Mouse (Mus musculus) midbrain, embryonic 14.5 days (tissue): Measurements from ENCODE around the gene Angptl4. TPM values are rescaled to one million over a fixed set of nuclear protein-coding genes. Genes with fewer than 3 reads are reported as not detected.

Source experiments
- ATAC-seq: fragments of 200-750 bp; cut with Nextera tagmentation; 2 replicates; pipeline ENCODE4 v1.8.0; 2017; ENCODE audit warnings: moderate number of reproducible peaks, moderate library complexity; ENCODE audit not compliant: low FRiP score, low TSS enrichment
- DNase-seq: peaks from one replicate; pipeline ENCODE4 v3.0.0-alpha.2; 2015
- H3K27ac ChIP-seq: fragments of 300-500 bp; sonication (generic); replicated peaks from 2 replicates; pipeline ENCODE4 v1.5.1; 2014; ENCODE audit warnings: mild to moderate bottlenecking, low read depth, low read length, moderate library complexity
- H3K27me3 ChIP-seq: fragments of 300-500 bp; sonication (generic); 2 replicates; pipeline ENCODE4 v1.6.1; 2014; ENCODE audit warnings: low read length, control low read depth, mixed read lengths; ENCODE audit not compliant: control insufficient read depth, insufficient read depth
- H3K36me3 ChIP-seq: fragments of 300-500 bp; sonication (generic); 2 replicates; pipeline ENCODE4 v1.6.1; 2014; ENCODE audit warnings: low read length, control low read depth; ENCODE audit not compliant: control insufficient read depth, insufficient read depth
- H3K4me1 ChIP-seq: fragments of 300-500 bp; sonication (generic); 2 replicates; pipeline ENCODE4 v1.6.1; 2014; ENCODE audit warnings: mild to moderate bottlenecking, antibody characterized with exemption, low read length, control low read depth; ENCODE audit not compliant: control insufficient read depth, insufficient read depth
- H3K4me2 ChIP-seq: fragments of 300-500 bp; sonication (generic); 2 replicates; pipeline ENCODE4 v1.6.1; 2014; ENCODE audit warnings: mild to moderate bottlenecking, low read length, moderate library complexity
- H3K4me3 ChIP-seq: fragments of 300-500 bp; sonication (generic); replicated peaks from 2 replicates; pipeline ENCODE4 v1.5.1; 2014; ENCODE audit warnings: low read depth, low read length
- H3K9ac ChIP-seq: fragments of 300-500 bp; sonication (generic); replicated peaks from 2 replicates; pipeline ENCODE4 v1.6.1; 2014; ENCODE audit warnings: mild to moderate bottlenecking, low read length, moderate library complexity
- H3K9me3 ChIP-seq: fragments of 300-500 bp; sonication (generic); 2 replicates; pipeline ENCODE4 v1.6.1; 2016; ENCODE audit warnings: low read length, control low read depth, mixed read lengths; ENCODE audit not compliant: control insufficient read depth
- WGBS: fragments of 180-500 bp; shearing (Covaris S2); extraction: QIAGEN DNeasy Blood & Tissue Kit; methylation state at CpG from one replicate; pipeline ENCODE4 v1.1.7; 2014; 5-methylcytosine and 5-hydroxymethylcytosine counted together
- polyA plus RNA-seq: library from polyadenylated mRNA; unstranded; fragments of >200 nt; fragmentation: Nextera tagmentation; extraction: Ambion mirVana; gene quantifications from 2 replicates; pipeline ENCODE4 v1.2.1, GENCODE M21; 2014

Gene Angptl4
- polyA plus RNA-seq, 1 experiment from 2014 or later = 18.4 TPM

DNA sequence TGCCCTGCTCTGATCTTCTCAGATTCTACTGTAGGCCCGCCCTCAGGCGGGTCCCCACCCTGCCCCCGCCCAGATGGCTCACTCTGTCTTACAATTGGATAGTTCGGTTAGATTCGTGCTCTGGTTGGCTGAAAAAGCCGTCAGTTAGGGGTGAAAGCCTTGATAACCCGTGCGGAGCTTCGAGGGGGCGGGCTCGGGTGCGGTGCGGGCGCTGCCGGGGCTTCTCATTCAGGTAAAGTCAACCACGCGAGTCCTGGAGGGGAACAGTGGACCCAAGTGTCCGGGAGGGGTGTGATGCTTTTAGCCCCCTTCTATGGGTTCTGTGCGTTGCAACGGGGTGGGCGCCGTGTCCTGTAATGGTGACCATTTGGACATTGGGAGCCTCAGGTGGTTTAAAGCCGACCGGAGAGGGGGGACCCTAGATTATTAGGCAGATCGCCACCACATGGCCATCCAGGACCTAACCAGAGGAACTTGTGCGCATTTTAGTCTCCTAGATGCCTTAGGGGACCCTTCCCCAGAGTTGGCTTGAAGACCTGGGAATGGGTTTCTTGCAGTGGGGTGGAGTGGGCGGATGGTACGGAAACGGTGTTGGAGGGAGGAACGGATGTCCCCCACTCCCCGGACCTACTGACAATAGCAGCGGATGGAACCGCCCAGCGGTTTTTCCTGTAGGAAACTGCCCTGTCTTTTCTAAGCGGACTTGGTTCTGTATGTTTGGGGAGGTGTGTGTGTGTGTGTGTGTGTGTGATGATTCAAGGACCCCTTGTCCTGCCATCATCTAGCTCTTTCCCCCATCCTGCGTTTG, 28.9 kb upstream of the Angptl4 start, which contains the start of gene Kank3:
Gene Kank3, plus strand, starts transcription at position 186 of the 808 bp plus-strand sequence.
- Histone ChIP-seq H3K4me1 (no peaks in the 10 kb centered on the region), H3K4me3 (peak within 1 kb of the TSS; percentile 47), H3K27ac (no peak within 1 kb of the TSS), H3K9ac (peak within 1 kb of the TSS; percentile 48), H3K36me3 (no peaks in the 10 kb centered on the region), H3K27me3 (no peaks in the 10 kb centered on the region), H3K9me3 (no peaks in the 10 kb centered on the region), H3K4me2 (peak within 1 kb of the TSS; percentile 75)
- ATAC-seq (peak; percentile 98), DNase-seq (peak; percentile 97)
- WGBS = under 1% methylated on average over 36 of the region's 36 CpGs

DNA sequence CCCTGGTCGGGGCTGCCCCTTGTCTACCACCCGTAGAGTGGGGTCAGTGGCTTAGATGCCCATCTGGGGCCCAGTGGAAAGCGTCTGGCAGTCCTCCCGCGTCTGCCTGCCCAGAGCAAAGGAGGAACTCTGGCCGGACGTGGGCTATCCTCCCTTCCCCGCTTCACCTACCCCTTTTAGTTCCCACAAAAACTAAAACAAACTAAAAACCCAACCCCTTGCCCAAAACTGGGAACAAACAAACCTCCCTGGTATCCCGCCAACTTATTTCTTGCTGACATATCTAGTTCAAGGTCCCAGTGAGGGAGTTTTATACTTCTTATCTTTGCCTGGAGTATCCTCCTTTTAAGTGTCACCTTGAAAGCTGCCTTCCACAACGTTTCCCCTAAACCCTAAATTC, 26.6 kb upstream of the Angptl4 start:
- H3K36me3 ChIP-seq = no peaks in the 10 kb centered on the region
- H3K9me3 ChIP-seq = no peaks in the 10 kb centered on the region
- ATAC-seq (no peak), DNase-seq (no peak)
- no peaks in the 10 kb centered on the region for H3K4me1 ChIP-seq
- no peak overlapping the region for H3K27ac ChIP-seq
- H3K4me2 ChIP-seq = no peak overlapping the region
- no peak overlapping the region for H3K9ac ChIP-seq
- 39% methylated on average over 10 of the region's 10 CpGs for WGBS
- no peaks in the 10 kb centered on the region for H3K27me3 ChIP-seq
- H3K4me3 ChIP-seq = no peak overlapping the region

DNA sequence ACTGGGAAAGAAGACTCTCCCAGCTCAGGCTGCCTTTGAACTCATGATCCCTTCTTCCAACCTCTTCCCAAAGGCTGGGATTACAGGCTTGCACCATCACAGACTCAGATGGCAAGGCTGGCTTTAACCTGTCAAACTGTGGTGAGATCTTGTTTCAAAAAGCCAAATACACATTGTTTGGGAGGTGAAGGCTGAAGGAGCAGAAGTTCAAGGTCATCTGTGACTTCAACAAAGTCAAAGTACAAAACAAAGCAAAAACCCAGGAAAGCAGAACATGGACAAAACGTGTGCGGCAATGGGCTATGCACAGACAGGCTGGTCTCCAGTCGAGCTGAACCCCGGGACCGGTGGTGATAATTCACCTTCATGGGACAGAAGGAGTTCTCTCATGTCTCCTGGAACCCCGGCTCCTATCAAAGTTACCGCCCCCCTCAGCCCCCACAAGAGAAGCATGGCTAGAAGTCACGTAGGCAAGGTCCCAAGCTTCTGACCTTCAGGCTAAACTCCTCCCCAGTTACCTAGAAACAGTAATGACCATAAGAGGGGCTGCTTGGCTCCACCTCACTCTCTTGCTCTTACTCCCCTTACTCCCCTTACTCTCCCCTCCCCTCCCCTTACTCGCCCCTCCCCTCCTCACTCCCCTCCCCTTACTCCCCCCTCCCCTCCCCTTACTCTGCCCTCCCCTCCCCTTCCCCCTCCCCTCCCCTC, 25.7 kb upstream of the Angptl4 start:
- Histone ChIP-seq H3K4me2 (no peak overlapping the region), H3K27ac (no peak overlapping the region), H3K9ac (no peak overlapping the region), H3K36me3 (no peaks in the 10 kb centered on the region), H3K4me1 (no peaks in the 10 kb centered on the region), H3K27me3 (no peaks in the 10 kb centered on the region), H3K9me3 (no peaks in the 10 kb centered on the region), H3K4me3 (no peak overlapping the region)
- no peak for ATAC-seq
- no peak for DNase-seq
- 71% methylated on average over 8 of the region's 9 CpGs for WGBS

GRCm38 (mm10) chr17:33804745-33805144, 23.1 kb upstream of the Angptl4 start:
- Histone ChIP-seq H3K9ac (no peak overlapping the region), H3K27me3 (no peaks in the 10 kb centered on the region), H3K27ac (no peak overlapping the region), H3K36me3 (no peaks in the 10 kb centered on the region), H3K4me3 (no peak overlapping the region), H3K4me2 (no peak overlapping the region), H3K9me3 (no peaks in the 10 kb centered on the region), H3K4me1 (no peaks in the 10 kb centered on the region)
- DNase-seq = no peak
- ATAC-seq = no peak
- 56% methylated on average over 1 of the region's 1 CpGs for WGBS

- H3K9ac ChIP-seq = no peak overlapping the region
- DNase-seq = no peak
These were observed 22.6 kb upstream of the Angptl4 start for GRCm38 (mm10) chr17:33804205-33804604.

DNA sequence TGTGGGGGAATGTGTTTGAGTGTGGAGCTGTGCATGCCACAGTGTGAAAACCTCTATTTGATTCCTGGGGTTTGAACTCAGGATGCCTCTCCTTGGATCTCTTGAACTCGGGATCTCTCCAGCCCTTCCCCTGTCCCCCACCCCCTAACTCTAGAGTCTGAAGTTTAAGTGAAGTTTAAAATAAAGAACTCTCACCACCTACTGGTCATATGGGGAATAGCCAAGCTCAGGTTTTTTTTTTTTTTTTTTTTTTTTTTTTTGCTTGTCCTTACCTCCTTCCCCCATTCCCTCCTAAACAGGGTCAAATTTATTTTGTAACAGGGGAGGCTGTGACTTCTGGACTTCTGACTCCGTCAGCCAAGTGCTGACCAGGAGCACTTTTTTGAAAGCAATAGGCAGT, 20.6 kb upstream of the Angptl4 start:
- no peak overlapping the region for H3K4me2 ChIP-seq
- no peaks in the 10 kb centered on the region for H3K9me3 ChIP-seq
- WGBS = 4% methylated on average over 2 of the region's 2 CpGs
- H3K4me3 ChIP-seq = no peak overlapping the region
- peak; percentile 63 for DNase-seq
- no peaks in the 10 kb centered on the region for H3K27me3 ChIP-seq
- no peaks in the 10 kb centered on the region for H3K36me3 ChIP-seq
- no peak overlapping the region for H3K9ac ChIP-seq
- no peak for ATAC-seq
- H3K27ac ChIP-seq = no peak overlapping the region
- no peaks in the 10 kb centered on the region for H3K4me1 ChIP-seq

More at GRCm38 (mm10) chr17:33804205-33804604, 22.6 kb upstream of the Angptl4 start:
- Histone ChIP-seq H3K4me1 (no peaks in the 10 kb centered on the region), H3K27ac (no peak overlapping the region), H3K27me3 (no peaks in the 10 kb centered on the region), H3K36me3 (no peaks in the 10 kb centered on the region), H3K4me2 (no peak overlapping the region), H3K4me3 (no peak overlapping the region), H3K9me3 (no peaks in the 10 kb centered on the region)
- no peak for ATAC-seq
- WGBS = 59% methylated on average over 4 of the region's 4 CpGs

GRCm38 (mm10) chr17:33799277-33799676, 17.6 kb upstream of the Angptl4 start:
- Histone ChIP-seq H3K27ac (no peak overlapping the region), H3K36me3 (no peaks in the 10 kb centered on the region), H3K4me2 (no peak overlapping the region), H3K9me3 (no peaks in the 10 kb centered on the region), H3K9ac (no peak overlapping the region), H3K27me3 (no peaks in the 10 kb centered on the region), H3K4me3 (no peak overlapping the region), H3K4me1 (no peaks in the 10 kb centered on the region)
- 73% methylated on average over 1 of the region's 1 CpGs for WGBS
- ATAC-seq (no peak), DNase-seq (no peak)

DNA sequence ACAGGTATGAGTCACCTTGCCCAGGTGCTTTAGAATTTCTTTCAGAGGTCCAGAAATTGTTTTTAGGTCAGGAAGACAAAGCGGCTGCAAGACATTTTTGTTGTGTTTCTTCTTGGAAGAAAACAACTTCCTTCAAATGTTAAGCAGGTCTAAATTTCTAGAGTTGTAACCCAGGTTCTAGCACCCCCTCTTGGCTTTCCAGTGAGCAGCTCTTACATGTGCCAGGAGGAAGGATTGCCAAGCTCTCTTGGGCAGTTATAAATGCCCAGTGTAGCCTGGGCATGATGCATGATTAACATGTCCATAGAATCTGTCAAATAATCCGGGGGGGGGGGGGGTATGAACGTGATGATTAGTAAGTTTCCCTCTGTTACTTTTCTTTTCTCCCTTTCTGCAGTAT, 16.7 kb upstream of the Angptl4 start:
- peak; percentile 20 for DNase-seq
- no peak overlapping the region for H3K4me3 ChIP-seq
- H3K9me3 ChIP-seq = no peaks in the 10 kb centered on the region
- no peak overlapping the region for H3K4me2 ChIP-seq
- WGBS = 55% methylated on average over 3 of the region's 3 CpGs
- H3K4me1 ChIP-seq = no peaks in the 10 kb centered on the region
- H3K36me3 ChIP-seq = no peaks in the 10 kb centered on the region
- ATAC-seq = no peak
- no peaks in the 10 kb centered on the region for H3K27me3 ChIP-seq
- no peak overlapping the region for H3K27ac ChIP-seq
- no peak overlapping the region for H3K9ac ChIP-seq

- 88% methylated on average over 4 of the region's 4 CpGs for WGBS
- Histone ChIP-seq H3K4me1 (no peaks in the 10 kb centered on the region), H3K9ac (no peak overlapping the region), H3K4me3 (no peak overlapping the region), H3K27me3 (no peaks in the 10 kb centered on the region), H3K9me3 (no peaks in the 10 kb centered on the region), H3K36me3 (no peaks in the 10 kb centered on the region), H3K27ac (no peak overlapping the region), H3K4me2 (no peak overlapping the region)
- DNase-seq (no peak), ATAC-seq (no peak)
These were observed 7.1 kb upstream of the Angptl4 start for GRCm38 (mm10) chr17:33788732-33789131.
